Mouse (Mus musculus) mesoderm, embryonic 11.5 days (tissue): ENCODE data around the gene Dpm1.

ENCODE experiments used
- DNase-seq: peaks from one replicate; pipeline ENCODE4 v3.0.0-alpha.2; 2012; ENCODE audit warnings: low read depth, low spot score

Dpm1 gene

DNA sequence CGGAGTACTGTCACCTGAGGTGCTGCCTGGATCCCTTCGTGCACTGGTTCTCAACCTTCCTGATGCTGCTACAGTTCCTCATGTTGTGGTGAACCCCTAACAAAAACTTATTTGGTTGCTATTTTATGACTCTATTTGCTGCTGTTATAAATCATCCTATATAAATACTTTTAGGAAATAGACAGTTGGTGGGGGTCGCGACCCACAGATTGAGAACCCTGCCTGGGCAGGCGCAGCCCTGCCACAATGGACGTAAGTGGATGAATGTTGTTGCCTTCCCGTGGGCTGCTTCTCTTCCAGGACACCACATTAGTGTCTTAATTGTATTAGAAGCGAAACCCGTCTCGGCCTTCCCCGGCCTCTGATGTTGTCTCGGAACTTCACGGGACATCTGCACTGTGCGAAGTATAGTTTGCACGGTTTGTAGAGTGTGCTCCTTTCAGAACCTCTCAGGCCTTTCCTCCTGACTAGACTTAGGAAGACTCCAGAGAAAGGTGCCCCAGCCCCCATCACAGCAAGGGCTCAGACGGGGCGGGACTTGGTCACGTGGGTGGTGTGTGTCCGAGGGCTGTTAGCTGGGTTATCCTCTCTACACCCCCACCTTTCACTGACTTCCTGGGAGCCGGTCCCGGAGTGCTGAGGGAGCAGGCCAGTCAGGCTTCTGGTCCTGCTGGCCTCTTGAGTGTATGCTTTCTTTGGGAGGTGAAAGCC lies 63.5 kb downstream of the Dpm1 start:
- DNase-seq: no peak

DNA sequence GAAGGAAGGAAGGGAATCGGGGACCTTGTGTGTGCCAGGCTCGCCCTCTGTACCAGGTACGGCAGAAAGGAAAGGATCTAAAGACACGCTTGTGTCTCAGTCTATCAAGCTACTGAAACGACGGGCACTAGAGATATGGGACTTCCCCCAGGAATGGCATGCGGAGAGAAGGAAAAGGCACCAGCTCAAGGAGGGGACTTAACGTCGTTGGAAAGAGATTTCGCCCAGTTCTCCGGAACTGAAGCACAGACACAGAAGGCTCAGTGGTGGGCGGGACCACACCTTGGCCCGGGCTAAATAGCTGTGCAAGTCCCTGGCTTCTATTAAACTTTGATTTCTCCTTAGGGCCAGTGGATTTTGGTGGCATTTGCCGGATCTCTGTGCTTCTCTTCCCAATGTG lies 68.4 kb downstream of the Dpm1 start:
- DNase-seq: no peak

DNA sequence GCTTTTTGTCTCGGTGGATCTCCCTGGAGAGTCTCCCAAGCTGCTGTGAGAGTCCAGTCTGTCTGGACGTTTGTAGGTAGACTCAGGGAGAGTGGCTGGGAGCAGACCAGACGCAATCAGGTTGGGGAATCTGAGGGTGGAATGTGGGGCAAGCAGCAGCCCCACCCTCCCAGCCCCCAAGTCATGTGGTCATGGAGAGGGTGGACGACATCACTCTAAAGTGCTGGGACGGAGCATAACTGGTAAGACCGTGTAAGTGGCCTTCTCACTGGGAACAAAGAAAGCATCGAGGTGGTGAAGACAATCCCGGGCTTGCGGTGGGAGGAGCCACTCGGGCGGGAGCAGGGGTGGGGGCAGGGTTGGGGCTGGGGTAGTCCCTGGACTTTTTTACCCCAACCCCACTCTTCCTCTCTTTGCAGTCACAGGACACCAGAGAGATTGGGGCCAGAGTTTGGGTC lies 68.8 kb downstream of the Dpm1 start:
- no peak for DNase-seq

DNA sequence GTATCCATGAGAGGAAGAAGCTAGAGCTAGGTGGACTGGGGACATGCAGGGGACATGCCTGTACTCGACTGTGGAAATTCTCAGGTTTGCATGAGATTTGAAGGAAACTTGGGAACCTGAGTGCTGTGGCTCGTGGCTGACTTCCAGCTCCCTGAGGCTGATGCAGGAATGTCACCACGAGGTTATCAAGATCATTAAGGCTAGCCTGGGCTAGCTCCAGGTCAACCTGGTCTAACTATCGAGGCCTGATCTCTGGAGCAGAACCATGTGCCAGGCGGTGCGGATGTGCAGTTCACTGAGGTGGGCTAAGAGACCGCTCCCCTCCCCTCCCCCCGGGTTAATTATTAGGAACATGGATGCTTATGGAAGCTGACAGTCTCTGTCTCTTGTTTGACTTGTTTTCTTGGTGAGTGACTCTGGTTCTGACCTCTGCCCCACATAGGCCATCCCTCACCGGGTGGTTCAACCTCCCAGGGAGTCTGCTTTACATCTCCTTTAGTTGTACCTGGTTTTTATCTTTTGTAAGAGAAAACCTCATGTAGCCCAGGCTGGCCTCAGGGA lies 69.9 kb downstream of the Dpm1 start:
- DNase-seq: no peak
